Mouse (Mus musculus) 3T3-L1 (cell line): ENCODE measurements around the gene Clcn2.
"Not testable (repeated sequence)": the region's sequence is repeated elsewhere in the genome, so short reads cannot be mapped to it uniquely, and the experiment has no call there.

Source experiments
- DNase-seq: peaks from one replicate; pipeline ENCODE4 v3.0.0-alpha.2; 2015; ENCODE audit warnings: low read depth, low spot score

The Clcn2 gene

DNA sequence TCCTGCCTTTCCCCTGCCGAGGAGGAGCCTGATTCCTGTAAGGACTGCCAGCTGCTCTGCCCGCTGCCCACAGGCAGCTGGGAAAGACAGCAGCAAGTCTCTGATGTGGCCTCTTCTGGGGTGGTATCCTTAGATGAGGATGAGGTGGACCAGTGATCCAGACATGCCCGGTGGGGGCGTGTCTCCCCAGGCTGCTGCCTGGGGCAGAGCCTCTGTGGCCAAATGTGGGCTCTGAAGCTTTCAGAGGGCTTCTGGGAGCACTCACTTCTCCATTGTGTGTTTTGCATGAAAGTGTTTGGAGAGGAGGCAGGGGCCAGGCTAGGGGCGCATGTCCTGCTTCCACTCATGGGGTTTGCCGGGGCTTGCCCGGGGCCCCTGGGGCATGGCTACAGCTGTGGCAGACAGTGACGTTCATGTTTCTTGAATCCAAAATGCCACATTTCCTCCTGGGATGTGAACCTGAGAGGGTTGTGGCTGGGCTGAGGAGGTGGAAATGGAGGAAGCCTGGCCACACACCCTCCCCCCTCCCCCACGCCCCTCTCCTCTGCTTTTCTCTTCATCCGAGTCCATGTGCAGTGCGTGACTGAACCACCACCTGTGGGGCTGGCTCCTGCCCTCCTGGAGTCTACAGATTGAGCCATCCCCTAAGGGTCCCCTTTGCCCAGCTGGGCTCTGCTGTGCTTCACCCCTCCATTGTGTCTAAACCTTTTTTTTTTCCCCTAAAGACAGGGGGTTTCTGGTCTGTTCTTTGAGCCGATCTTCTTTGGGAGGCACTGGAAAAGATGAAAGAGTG is 15.6 kb downstream of the Clcn2 start:
- no peak for DNase-seq

DNA sequence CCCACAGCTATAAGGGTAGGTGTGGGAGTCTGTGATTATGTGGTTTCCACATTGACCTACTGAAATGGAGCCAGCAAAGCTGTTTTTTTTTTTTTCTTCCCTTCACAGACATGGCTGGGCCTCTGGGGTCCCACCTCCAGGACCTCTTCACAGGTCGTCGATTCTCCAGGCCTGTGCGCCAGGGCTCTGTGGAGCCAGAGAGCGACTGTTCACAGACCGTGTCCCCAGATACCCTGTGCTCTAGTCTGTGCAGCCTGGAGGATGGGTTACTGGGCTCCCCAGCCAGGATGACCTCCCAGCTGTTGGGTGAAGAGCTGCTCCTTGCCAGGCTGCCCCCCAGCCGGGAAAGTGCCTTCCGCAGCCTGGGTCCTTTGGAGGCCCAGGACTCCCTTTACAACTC is 16.2 kb downstream of the Clcn2 start:
- no peak for DNase-seq

DNA sequence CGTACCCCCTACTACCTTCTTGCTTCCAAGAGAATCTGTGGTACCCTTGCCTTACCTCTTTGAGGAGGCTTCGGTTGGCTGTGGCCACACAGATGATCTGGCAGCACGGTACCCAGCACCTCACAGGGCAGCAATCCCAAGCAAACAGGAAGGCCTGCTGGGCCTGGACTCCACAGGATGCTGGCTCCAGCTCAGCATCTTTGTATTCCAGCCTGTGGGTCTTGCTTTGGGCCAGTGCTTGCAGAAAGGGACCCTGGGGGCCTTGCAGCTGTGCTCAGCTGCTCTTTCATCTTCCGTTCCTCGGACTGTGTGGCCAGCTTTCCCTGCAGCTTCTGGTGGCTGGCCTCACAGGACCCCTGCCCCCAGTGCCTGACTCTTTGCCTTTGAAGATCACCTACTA is 17.5 kb downstream of the Clcn2 start:
- no peak for DNase-seq

DNA sequence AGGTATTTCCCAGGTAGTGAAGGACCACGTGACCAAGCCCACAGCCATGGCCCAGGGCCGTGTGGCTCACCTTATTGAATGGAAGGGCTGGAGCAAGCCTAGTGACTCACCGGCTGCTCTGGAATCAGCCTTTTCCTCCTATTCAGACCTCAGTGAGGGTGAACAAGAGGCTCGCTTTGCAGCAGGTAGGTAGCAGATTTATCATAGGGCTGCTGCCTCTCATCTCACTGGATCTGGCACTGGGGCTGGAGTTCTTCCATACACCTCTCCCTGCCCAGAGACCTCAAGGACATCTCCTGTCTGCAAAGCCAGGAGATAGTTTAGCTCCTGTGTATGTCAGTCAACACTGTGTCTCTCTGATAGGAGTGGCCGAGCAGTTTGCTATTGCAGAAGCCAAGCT is 18.3 kb downstream of the Clcn2 start:
- no peak for DNase-seq

DNA sequence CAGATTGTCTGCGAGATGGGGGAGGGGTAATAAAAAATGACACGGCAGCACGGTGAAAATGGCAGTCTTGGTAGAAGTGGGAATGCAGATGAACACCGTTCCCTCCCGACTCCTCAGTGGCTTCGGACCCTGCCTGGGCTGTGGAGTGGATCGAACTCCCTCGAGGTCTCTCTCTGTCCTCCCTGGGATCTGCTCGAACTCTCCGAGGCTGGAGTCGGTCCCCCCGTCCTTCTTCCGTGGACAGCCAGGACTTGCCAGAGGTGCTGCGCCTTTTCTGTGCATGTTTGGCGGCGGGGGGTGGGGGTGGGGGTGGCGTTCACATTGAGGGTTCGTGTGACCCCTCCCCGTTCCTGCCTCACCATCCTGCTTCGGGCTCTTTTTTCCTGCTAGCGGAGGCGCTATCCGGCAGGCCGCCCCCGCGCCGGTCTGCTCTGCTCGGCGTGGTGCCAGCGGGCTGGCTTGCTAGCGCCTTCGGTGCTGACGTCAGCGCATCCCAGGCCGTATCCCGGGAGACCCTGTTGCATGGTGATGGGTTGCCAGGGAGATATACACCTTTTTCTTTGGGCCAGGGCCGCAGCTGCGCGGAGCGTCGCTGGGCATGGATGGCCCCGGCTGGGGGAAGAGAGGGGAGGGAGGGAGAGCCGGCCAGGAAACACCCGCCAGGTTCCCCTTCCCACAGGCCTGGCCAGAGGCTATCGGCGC is 21.8 kb downstream of the Clcn2 start:
- no peak for DNase-seq

DNA sequence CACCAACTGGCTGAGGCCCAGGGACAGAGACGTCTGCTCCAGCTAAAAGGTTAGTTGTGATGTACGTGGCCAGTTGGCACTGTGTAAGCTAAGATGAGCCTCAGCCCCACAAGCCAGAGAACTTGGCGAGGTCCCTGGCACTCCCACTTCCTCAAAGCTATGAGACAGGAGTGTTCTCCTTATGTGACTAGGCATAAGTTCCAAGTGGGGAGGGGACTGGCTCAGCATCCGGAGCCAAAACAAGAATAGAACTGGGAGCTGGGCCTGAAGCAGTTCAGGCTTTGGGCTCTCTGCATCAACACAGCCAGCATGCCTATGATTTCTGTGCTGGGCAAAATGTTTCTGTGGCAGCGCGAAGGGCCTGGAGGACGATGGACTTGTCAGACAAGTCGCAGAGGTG is 22.8 kb downstream of the Clcn2 start:
- peak; percentile 51 for DNase-seq

DNA sequence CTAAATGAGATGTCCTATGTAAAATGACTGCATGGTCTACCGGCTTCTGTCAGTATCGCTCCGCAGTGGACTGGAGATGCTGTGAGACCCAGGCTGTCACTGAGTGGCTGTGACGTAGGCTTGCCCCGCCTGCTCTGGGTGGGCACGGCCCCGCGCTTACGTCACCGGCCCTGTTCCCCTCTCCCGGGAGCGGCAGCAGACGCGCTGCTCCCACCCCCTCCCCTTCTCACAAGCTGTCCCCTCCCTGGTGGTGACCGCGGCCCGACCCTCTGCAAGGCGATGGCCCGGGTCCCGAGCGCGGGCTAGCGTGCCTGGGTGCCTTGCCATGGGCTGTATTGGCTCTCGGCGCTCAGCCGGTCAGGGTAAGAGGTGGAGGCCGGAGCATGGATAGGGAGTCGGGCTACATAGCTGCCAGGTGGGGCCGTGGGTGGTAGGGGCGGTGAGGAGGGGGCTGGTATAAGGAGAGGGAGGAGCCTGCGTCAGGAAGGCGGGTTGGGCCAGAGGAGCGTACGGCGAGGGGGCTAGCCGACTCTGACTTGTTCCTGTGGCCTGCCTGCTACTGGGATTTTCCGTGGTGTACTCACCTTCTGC is 24.3 kb downstream of the Clcn2 start, which contains the start of gene Fam131a:
Gene Fam131a (plus strand): TSS at position 131 of the 591 bp plus-strand sequence.
- peak; percentile 40 for DNase-seq

DNA sequence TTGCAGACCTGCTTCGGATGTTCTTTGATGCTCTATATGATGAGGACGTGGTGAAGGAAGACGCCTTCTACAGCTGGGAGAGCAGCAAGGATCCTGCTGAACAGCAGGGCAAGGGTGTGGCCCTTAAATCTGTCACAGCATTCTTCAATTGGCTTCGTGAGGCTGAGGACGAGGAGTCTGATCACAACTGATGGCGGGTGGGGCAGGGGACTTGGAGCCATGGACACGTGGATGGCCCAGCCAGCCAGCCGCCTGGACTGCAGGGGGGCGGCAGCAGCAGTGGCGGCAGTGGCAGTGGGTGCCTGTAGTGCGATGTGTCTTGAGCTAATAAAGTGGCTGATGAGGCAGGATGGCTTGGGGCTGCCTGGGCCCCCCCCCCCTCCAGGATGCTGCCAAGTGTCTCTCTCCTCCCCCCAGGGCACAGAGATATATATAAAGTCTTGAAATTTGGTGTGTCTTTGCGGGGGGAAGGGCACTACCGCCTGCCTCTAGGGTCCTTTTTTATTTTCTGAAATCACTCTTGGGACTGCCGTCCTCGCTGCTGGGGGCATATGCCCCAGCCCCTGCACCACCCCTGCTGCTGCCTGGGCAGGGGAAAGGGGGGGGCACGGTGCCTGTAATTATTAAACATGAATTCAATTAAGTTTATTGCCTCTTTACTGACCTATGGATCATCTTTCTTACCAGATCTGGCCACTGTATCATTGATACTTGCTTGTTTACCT is 25.1 kb downstream of the Clcn2 start:
- no peak for DNase-seq

DNA sequence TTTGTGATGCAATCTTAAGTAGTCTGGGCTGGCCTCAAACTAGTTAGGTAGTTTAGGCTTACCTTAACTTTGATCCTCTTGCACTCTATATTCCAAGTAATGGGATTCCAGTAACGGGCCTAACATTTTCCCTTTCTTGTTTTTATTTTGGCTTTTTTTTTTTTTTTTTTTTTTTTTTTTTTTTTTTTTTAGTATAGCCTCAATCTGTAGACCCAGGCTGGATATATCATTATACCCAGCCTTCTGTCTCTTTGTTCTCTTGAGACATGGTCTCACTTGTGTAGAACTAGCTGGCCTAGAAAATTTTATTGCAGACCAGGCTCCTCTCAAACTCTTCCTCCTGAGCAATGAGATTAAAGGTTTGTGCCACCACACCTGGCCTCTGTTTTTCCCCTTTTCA is 25.9 kb downstream of the Clcn2 start:
- no peak for DNase-seq

DNA sequence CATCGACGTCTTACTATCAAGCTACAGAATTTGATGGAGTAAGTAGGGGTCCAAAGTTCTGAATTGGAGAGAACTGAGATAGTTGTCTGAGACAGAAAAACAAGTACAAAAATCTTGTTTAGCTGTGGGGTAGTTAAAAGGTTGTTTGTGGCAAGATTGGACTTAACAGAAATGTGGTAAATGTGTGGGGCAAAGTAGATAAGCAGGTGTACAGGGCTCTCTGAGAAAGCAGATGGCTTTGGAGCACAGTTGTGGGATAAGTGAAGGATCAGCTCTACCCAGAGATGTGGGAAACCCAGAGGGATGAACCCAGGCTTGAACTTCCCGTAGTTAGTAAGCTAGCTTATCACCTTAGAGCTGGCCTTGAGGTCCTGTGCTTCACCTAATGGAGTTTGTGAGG is 26.8 kb downstream of the Clcn2 start:
- DNase-seq, result no peak

DNA sequence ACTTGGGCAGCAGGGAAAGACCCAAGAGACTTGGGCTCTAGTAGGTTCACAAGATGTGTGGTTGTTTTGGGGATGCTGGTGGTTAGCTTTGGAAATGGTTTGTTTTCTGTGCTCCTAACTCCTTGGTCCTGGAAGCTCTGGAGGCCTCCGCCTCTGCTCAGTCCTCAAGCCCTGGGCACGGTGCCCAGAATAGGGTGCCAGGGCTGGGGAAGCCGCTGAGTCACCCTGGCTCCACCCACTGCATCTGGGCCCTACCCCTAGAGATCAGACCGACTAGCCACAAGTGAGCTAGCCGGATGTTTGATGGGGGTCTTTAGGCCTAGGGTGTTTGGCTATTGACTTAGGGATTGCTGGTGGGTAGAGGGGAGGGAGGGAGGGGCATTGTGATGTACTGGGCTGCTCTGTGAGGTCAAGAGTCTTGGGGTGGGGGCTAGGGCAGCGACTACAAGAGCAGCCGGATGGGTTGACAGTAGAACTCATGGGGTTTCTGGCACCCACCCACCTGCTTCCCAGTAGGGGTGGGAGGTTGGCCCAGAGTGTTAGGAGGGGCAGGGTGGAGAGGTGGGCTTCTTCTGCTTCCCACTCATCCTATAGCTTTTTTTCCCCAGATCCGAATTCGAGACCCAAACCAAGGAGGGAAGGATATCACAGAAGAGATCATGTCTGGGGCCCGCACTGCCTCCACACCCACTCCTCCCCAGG is 39.4 kb downstream of the Clcn2 start:
- DNase-seq, result peak; percentile 98

DNA sequence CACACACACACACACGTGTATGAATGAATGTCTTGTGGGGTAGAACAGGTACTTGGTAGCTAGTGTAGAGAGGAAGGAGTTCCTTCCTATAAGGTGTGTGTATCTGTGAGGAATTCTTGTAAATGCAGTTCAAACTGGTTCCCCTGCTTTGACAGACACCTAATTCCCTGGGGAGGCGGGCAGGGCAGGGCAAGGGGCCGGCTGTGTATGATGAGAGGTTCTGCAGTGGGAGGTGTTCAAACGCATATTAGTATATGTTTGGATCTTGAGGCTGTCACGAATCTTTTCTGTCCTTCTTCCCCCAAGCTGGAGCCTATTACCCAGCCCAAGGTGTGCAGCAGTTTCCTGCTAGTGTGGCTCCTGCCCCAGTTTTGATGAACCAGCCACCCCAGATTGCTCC is 40.2 kb downstream of the Clcn2 start:
- peak; percentile 45 for DNase-seq

DNA sequence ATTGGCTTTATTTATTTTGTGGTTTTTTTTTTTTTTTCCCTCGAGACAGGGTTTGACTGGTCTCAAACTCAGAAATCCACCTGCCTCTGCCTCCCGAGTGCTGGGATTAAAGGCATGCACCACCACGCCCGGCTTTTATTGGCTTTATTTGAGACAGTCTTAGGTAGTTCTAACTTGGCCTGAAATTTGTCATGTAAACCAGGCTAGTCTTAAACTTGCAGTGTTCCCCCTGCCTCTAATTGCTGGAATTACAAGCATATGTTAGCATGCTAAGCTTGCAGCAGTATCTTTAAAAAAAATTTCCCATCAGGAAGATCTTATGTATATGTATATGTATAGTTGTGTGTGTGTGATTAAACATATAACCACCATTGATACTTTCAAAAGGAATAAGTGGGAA is 40.8 kb downstream of the Clcn2 start:
- DNase-seq, result peak; percentile 71

DNA sequence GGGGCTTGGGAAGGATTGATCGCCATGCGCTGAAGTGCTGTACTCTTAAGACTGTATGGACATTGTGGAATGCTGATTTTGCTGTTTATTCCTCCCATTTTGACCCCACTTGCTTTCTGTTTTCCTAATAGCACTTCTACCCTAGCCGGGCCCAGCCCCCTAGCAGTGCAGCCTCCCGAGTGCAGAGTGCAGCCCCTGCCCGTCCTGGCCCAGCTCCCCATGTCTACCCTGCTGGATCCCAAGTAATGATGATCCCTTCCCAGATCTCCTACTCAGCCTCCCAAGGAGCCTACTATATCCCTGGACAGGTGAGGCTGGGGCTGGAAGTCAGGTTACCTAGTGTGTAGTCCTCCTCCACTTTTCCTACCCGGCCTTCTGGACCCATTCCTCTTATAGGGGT is 42.3 kb downstream of the Clcn2 start:
- no peak for DNase-seq

DNA sequence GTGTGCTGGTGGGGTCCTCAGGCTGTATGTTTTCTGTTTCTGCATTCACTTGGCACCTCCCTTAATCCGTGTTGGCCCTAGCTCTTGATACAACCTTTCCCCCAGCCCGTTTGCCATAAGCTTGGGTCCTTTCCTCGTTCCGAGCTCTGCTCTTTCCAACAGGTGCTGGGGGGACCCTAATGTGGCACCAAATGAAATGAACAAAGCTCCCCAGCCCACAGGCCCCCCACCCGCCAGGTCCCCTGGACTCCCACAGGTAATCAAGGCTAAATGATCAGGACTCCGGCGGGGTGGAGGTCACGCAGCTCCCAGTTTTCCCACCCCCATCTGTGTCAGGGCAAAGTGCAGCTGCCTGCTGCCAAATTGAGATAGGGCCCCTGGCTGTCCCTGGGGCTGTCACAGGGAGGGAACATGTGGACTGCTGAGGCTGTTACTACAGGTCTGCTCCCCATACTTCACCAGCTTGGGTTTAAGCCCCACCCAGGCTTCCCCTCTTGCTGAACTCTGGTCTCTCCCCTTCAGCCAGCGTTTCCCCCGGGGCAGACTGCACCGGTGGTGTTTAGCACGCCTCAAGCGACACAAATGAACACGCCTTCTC is 43.7 kb downstream of the Clcn2 start:
- DNase-seq, result peak; percentile 60

DNA sequence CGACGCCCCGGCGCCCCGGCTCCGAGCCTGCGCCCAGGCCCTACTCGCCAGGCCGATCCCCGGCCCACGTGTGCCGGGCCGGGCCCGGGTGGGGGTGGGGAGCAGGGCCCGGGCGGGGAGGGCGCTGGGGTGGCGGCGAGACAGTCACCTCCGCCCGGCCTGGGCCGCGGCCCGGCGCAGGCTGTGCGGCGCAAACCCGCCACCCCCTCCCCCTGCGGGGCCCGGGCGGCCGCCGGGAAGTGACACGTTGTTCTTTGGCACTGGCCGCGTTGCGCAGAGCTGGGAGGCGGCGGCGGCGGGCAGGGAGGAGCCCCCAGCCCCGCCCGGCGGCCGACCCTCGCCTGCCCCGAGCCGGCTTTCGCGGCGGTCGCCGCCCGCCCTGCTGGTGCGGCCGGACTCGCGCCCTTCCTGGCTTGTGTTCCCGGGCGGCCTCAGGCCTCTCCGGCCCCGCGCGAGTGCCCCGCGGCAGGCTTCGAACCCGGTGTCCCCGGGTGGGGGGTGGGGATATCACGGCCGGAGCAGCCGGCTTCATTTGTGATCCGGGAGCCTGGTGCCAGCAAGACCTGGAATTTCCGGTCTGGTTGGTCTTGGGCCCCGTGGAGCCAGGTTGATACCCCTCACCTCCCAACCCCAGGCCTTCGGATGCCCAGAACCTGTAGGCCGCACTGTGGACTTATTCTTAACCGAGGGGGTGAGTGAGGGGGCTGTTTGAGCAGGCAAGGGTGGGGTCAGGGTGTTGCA is 44.4 kb downstream of the Clcn2 start:
- peak; percentile 52 for DNase-seq

DNA sequence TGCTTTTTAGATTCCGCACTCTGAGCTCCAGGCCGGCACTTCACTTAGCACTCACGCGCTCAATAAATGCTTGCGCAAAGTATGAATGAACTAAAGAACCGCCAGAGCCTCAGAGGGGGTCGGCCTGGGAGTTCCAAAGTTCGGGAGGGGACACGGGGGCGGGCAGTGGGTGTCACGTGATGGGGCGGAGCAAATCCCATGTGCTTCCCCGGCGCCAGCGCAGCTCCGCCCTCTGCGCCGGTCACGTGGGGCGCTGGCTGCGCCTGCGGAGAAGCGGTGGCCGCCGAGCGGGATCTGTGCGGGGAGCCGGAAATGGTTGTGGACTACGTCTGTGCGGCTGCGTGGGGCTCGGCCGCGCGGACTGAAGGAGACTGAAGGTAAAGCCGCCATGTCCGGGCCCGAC is 45.0 kb downstream of the Clcn2 start:
- peak; percentile 95 for DNase-seq

DNA sequence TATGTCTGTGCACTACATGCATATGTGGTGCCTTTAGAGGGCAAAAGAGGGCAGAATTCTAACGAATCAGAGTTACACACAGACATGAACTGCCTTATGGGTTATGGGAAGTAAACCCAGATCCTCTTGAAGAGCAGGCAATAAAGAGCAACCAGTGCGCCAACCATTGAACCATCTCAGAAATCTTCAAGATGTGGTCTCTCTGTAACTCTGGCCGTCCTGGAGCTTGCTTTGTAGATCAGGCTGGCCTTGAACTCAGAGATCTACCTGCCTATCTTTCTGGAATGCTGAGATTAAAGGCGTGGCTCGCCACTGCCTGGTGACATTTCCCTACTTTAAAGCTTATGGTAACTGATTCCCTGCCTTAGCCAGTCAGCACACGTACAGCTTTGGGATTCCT is 45.7 kb downstream of the Clcn2 start:
- no peak for DNase-seq

DNA sequence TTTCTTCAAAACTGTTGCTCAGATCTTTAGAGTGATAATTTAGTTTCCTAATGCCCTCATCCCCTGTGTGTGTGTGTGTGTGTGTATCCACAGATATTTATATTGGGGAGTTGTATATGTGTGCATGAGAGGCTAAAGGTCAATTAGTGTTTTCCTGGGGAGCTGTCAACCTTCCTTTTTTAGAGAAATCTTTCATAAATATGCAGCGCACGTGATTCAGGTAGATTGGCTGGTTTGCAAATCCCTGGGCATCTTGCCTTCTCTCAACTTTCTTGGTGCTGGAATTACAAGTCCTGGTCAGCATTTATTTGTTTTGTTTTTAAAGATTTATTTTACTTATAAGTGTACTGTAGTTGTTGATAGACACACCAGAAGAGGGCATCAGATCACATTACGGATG is 47.3 kb downstream of the Clcn2 start:
- DNase-seq, result no peak

DNA sequence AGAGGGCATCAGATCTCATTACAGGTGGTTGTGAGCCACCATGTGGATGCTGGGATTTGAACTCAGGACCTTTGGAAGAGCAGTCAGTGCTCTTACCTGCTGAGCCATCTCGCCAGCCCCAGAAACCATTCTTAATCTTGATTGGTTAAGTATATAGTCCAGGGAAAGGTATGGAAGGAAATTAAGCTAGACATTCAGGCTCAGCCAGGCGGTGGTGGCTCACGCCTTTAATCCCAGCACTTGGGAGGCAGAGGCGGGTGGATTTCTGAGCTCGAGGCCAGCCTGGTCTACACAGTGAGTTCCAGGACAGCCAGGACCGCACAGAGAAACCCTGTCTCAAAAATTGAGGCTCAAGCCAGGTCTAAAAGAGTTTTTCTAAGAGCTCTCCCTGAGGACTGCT is 49.5 kb downstream of the Clcn2 start, which contains the start of gene Eif4g1:
Gene Eif4g1 (plus strand): TSS at position 301 of the 400 bp plus-strand sequence.
- not testable (repeated sequence) for DNase-seq
